Mouse (Mus musculus) neural tube, embryonic 13.5 days (tissue): ENCODE data around the gene 1810043G02Rik. TPM values are rescaled to one million over a fixed set of nuclear protein-coding genes. Genes with fewer than 3 reads are reported as not detected.
"Not testable (repeated sequence)": the region's sequence is repeated elsewhere in the genome, so short reads cannot be mapped to it uniquely, and the experiment has no call there.

Source experiments
- ATAC-seq: fragments of 200-750 bp; cut with Nextera tagmentation; 2 replicates; pipeline ENCODE4 v1.8.0; 2017; ENCODE audit warnings: low read depth, mild to moderate bottlenecking, moderate TSS enrichment, moderate library complexity
- H3K27ac ChIP-seq: fragments of 300-500 bp; sonication (generic); replicated peaks from 2 replicates; pipeline ENCODE4 v1.5.1; 2015; ENCODE audit warnings: moderate library complexity, mild to moderate bottlenecking, inconsistent platforms
- H3K27me3 ChIP-seq: fragments of 300-500 bp; sonication (generic); 2 replicates; pipeline ENCODE4 v1.6.1; 2015; ENCODE audit warnings: mild to moderate bottlenecking, inconsistent platforms
- H3K36me3 ChIP-seq: fragments of 300-500 bp; sonication (generic); 2 replicates; pipeline ENCODE4 v1.6.1; 2015; ENCODE audit warnings: mild to moderate bottlenecking, inconsistent platforms
- H3K4me1 ChIP-seq: fragments of 300-500 bp; sonication (generic); replicated peaks from 2 replicates; pipeline ENCODE4 v1.6.1; 2015; ENCODE audit warnings: inconsistent platforms
- H3K4me2 ChIP-seq: fragments of 300-500 bp; sonication (generic); 2 replicates; pipeline ENCODE4 v1.6.1; 2015; ENCODE audit warnings: inconsistent platforms, mild to moderate bottlenecking, moderate library complexity
- H3K4me3 ChIP-seq: fragments of 300-500 bp; sonication (generic); 2 replicates; pipeline ENCODE4 v1.5.1; 2015; ENCODE audit warnings: mild to moderate bottlenecking, inconsistent platforms
- H3K9ac ChIP-seq: fragments of 300-500 bp; sonication (generic); 2 replicates; pipeline ENCODE4 v1.6.1; 2015; ENCODE audit warnings: moderate library complexity, mild to moderate bottlenecking, inconsistent platforms
- H3K9me3 ChIP-seq: fragments of 300-500 bp; sonication (generic); 2 replicates; pipeline ENCODE4 v1.6.1; 2016; ENCODE audit warnings: inconsistent platforms
- WGBS: fragments of 180-500 bp; shearing (Covaris S2); methylation state at CpG from one replicate; pipeline ENCODE4 v1.1.7; 2015; 5-methylcytosine and 5-hydroxymethylcytosine counted together
- polyA plus RNA-seq: library from polyadenylated mRNA; unstranded; fragments of >200 nt; fragmentation: Nextera tagmentation; extraction: Ambion mirVana; gene quantifications from 2 replicates; pipeline ENCODE4 v1.2.1, GENCODE M21; 2015

1810043G02Rik gene
- polyA plus RNA-seq: 36.8 and 37.4 TPM in 2 replicates

DNA sequence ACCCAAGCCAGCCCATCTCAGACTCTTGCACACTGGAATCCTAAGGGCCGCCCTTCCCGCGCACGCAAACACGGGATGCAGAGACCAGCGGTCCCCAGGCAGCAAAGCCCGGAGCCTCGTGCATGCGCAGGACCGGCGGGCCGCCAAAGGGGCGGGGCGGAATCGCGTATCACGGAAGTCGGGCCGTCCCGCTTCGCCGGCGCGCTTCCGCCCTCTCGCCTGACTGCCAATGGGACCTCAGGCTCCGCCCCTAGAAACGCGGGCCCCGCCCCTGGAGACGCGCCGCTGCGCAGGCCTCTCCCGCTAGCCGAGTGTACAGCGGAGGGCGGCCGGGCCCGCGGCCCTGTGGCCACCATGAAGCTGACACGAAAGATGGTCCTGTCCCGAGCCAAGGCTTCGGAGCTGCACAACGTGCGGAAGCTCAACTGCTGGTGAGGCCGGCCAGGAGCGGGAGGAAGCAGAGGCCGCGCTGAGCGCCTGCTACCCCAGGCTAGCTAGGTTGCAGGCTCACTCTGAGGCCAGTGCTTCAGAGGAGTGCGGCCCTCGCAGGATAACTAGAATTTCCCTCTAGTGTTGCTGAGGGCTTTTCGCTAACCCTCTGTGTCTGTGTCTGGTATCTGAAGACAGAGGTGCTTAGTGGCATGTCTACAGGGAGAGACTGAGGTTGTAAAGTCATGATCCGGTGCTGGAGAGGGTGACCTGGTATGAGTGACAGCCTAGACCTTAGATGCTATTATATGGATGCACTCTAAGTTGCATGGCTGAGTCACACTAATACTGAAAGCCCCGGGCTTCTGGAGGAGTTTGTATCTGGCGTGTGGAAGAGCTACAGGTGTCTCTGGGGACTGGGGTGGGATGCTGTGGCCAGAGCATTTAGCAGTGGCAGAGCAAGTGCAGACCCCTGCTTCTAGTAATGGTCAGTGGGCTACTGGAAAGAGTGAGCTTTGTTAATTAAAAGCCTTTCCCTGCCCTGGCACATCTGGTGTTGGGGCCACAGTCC lies at the start of gene 1810043G02Rik:
Gene 1810043G02Rik (plus strand): TSS at position 174 of the 1,000 bp plus-strand sequence.
- Histone ChIP-seq H3K4me2 (peak within 1 kb of the TSS; percentile 78), H3K4me1 (peaks cover 13% of the 10 kb centered on the region), H3K27me3 (no peaks in the 10 kb centered on the region), H3K9me3 (no peaks in the 10 kb centered on the region), H3K4me3 (peak within 1 kb of the TSS; percentile 70), H3K27ac (peak within 1 kb of the TSS; percentile 86), H3K36me3 (peaks cover 23% of the 10 kb centered on the region; the same call in 1 of the 2 replicates), H3K9ac (peak within 1 kb of the TSS; percentile 84)
- ATAC-seq: peak; percentile 96
- 1% methylated on average over 54 of the region's 57 CpGs for WGBS

DNA sequence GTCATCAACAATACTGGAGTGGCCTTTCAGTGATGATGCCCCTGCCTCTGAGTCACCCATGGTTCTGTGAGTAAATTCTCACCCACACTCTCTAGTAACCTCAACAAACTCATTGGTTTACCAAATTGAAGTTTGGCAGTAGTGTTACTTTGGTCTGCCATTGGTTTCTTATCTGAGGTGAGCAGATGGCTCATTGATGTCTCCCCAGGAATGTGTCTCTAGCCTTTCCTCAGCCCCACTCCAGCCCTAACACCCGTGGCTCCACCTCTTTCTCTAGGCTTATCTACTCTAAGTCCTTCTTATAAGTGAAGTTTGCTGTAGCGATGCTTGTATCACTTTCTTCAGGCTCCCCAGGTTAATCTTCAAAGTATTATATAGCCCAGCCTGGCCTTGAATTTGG lies 38.6 kb upstream of the 1810043G02Rik start:
- H3K4me3 ChIP-seq: no peak overlapping the region
- H3K9me3 ChIP-seq: no peaks in the 10 kb centered on the region
- H3K27me3 ChIP-seq: no peaks in the 10 kb centered on the region
- no peaks in the 10 kb centered on the region for H3K36me3 ChIP-seq
- no peak overlapping the region for H3K9ac ChIP-seq
- 78% methylated on average over 2 of the region's 2 CpGs for WGBS
- no peak overlapping the region for H3K4me2 ChIP-seq
- ATAC-seq: no peak
- no peaks in the 10 kb centered on the region for H3K4me1 ChIP-seq
- no peak overlapping the region for H3K27ac ChIP-seq

DNA sequence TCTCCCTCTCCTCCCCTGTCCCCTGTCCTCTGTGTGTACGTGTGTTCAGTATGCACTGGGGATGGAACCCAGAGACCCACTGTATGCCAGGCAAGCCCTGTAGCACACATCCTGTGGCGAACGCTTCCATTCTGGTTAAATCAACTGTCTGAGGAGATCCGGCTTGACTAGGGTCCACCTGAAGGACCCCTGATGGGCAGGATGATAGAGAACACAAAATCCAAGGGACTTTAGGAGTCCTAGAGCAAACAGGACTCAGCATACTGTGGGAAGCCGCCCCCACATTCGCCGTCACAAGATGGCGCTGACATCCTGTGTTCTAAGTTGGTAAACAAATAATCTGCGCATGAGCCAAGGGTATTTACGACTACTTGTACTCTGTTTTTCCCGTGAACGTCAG lies 27.9 kb upstream of the 1810043G02Rik start:
- H3K4me1 ChIP-seq, H3K4me2 ChIP-seq, H3K9ac ChIP-seq, H3K27ac ChIP-seq, ATAC-seq, H3K9me3 ChIP-seq, H3K36me3 ChIP-seq, H3K4me3 ChIP-seq, H3K27me3 ChIP-seq: not testable (repeated sequence)
- 90% methylated on average over 9 of the region's 12 CpGs for WGBS

DNA sequence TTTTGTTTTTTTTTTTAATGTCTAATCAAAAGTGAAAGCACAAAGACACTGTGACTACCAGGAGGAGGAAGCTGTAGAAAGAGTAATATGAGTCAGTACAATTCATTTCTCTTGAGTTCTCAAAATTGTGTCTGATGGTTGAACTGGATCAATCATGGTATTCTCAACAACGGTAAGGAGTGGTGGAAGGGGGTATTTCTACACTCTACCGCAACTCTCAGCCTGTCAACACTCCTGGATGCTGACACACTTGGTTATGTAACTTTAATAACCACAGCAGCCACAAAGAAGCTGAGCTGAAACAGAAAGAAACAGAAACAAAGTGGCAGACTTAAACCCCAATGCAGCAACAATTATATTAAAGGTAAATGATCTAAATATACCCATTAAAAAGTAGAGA lies 15.6 kb upstream of the 1810043G02Rik start:
- H3K4me1 ChIP-seq: no peaks in the 10 kb centered on the region
- H3K4me3 ChIP-seq: no peak overlapping the region
- no peak overlapping the region for H3K27ac ChIP-seq
- H3K36me3 ChIP-seq: no peaks in the 10 kb centered on the region
- ATAC-seq: no peak
- 89% methylated on average over 2 of the region's 2 CpGs for WGBS
- H3K9me3 ChIP-seq: no peaks in the 10 kb centered on the region
- H3K4me2 ChIP-seq: no peak overlapping the region
- peaks cover 5% of the 10 kb centered on the region for H3K27me3 ChIP-seq
- H3K9ac ChIP-seq: no peak overlapping the region

DNA sequence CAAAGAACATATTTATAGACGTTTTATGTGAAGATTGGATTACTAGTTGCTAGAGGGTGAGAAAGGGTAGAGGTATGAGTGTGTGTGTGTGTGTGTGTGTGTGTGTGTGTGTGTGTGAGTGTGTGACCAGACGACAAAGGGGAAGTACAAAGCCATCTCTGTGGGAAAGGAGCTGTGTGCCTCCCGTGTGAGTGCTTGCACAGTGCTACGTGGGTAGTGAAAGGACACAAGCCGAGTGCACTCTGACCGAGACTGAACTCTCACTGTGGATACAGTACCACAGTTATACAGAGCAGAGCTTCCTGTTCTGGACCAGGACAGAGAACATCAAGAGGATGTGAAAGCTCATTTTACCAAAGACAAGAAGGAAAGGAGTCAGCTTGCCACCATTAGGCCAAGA lies 14.4 kb upstream of the 1810043G02Rik start:
- Histone ChIP-seq H3K27me3 (peaks cover 17% of the 10 kb centered on the region), H3K9me3 (no peaks in the 10 kb centered on the region), H3K9ac (no peak overlapping the region), H3K27ac (no peak overlapping the region), H3K4me1 (peaks cover 3% of the 10 kb centered on the region), H3K36me3 (no peaks in the 10 kb centered on the region), H3K4me2 (no peak overlapping the region), H3K4me3 (no peak overlapping the region)
- ATAC-seq: no peak
- WGBS: 78% methylated on average over 6 of the region's 6 CpGs

DNA sequence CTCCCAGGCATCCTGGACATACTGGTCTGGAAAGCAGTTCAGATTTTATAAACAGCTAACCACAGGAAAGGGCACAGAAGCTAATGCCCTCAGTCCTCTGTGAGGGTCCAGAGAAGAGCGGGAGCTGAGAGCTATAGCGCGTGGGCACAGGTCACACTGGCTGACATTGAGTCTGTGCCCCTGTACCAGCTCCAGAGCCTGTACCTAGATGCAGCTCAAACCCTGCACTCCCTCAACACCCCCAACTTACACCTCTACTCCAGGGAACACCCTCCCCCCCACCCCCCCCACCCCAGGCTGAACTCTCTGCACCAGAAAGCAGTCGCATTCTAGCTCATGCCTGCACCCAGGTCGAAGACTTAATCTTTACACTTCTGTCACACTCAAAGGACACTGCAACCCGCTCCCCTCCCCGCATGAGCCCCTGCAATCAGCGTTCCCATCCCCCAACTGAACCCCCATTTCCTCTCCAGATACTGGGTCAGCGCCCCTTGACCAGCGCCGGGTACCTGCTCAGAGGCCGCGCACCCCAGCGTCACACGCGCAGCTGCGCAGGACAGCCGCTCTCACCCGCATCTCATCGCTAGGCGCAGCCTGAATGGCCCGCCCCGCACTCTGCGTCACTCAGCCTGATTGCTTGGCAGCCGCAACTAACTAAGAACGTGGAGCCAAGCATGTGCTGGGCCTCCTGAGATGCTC lies 8.9 kb upstream of the 1810043G02Rik start:
- Histone ChIP-seq H3K4me2 (peak overlapping the region; percentile 73), H3K9me3 (no peaks in the 10 kb centered on the region), H3K4me3 (peak overlapping the region; percentile 39), H3K36me3 (no peaks in the 10 kb centered on the region), H3K9ac (peak overlapping the region; percentile 68), H3K4me1 (peaks cover 19% of the 10 kb centered on the region), H3K27me3 (peaks cover 33% of the 10 kb centered on the region), H3K27ac (no peak overlapping the region)
- WGBS: 5% methylated on average over 26 of the region's 26 CpGs
- peak; percentile 88 for ATAC-seq

DNA sequence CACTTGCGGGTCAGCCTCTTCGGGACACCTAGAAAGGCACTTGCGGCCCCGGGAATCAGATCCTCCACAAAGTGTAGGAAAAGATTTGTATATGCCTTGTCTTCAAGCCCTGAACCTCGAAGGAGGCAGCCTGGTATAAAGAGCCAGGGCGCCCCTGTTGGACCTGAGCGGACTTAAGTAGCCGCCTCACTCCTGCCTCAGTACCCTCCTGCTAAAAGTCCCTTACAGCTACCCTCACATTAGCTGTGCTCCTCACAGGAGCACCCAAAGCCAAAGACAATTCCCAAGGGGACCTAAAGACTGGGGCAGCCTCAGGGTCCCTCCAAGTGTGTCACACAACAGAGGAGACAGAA lies 8.4 kb upstream of the 1810043G02Rik start:
- Histone ChIP-seq H3K36me3 (no peaks in the 10 kb centered on the region), H3K9ac (peak overlapping the region; percentile 68), H3K9me3 (no peaks in the 10 kb centered on the region), H3K4me3 (peak overlapping the region; percentile 39), H3K4me1 (peaks cover 19% of the 10 kb centered on the region), H3K27ac (no peak overlapping the region), H3K4me2 (peak overlapping the region; percentile 73), H3K27me3 (peaks cover 33% of the 10 kb centered on the region)
- WGBS: 17% methylated on average over 8 of the region's 8 CpGs
- ATAC-seq: peak; percentile 27; the same call in 1 of the 2 replicates

DNA sequence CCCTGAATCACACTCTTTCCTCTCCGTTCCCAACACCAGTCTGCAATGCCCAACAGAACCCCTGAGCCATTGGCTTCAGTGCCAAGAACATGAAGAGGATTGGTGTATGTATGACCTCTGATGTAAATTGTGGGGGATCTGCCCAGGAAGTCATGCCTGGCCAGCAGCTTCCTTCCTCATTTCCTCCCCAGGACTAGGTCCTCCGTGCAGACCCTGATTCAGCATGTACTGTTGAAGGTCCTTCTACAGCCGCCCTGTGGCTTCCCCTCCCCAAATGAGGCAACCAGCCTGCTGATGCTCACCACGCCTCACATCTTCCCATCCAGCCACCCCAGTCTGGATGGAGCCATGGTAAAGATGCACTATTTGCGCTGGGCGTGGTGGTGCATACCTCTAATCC lies 7.8 kb upstream of the 1810043G02Rik start, which contains the start of gene Trpm2:
Gene Trpm2 (minus strand): TSS at position 83 of the 400 bp plus-strand sequence.
- H3K4me2 ChIP-seq: peak within 1 kb of the TSS; percentile 73
- no peaks in the 10 kb centered on the region for H3K9me3 ChIP-seq
- H3K27ac ChIP-seq: peak within 1 kb of the TSS; percentile 59
- peak within 1 kb of the TSS; percentile 68 for H3K9ac ChIP-seq
- WGBS: 86% methylated on average over 6 of the region's 6 CpGs
- peaks cover 19% of the 10 kb centered on the region for H3K4me1 ChIP-seq
- no peaks in the 10 kb centered on the region for H3K36me3 ChIP-seq
- ATAC-seq: no peak
- H3K27me3 ChIP-seq: peaks cover 33% of the 10 kb centered on the region
- H3K4me3 ChIP-seq: peak within 1 kb of the TSS; percentile 39

DNA sequence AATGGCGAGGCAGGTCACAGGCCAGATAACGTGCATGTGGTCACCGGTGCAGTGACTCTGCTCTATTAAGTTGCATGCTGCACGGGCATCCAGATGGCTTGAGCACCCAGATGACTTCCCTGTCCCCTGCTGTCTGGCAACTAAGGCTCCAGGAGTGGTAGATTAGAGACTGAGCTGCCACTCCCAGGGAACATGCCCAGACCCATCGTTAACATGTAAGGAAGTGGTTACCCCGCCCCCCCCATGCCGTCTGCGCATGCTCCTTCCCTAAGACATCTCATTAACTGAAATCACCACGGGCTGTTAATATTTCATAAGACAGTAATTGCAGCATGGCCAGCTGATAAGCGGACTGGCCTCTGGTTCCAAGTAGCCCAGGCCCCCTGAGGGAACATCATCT lies 7.1 kb upstream of the 1810043G02Rik start:
- H3K27me3 ChIP-seq: peaks cover 33% of the 10 kb centered on the region
- H3K27ac ChIP-seq: peak overlapping the region; percentile 59
- ATAC-seq: no peak
- H3K9ac ChIP-seq: no peak overlapping the region
- no peak overlapping the region for H3K4me3 ChIP-seq
- H3K4me2 ChIP-seq: no peak overlapping the region
- H3K9me3 ChIP-seq: no peaks in the 10 kb centered on the region
- H3K36me3 ChIP-seq: no peaks in the 10 kb centered on the region
- peaks cover 19% of the 10 kb centered on the region for H3K4me1 ChIP-seq
- 77% methylated on average over 10 of the region's 10 CpGs for WGBS

DNA sequence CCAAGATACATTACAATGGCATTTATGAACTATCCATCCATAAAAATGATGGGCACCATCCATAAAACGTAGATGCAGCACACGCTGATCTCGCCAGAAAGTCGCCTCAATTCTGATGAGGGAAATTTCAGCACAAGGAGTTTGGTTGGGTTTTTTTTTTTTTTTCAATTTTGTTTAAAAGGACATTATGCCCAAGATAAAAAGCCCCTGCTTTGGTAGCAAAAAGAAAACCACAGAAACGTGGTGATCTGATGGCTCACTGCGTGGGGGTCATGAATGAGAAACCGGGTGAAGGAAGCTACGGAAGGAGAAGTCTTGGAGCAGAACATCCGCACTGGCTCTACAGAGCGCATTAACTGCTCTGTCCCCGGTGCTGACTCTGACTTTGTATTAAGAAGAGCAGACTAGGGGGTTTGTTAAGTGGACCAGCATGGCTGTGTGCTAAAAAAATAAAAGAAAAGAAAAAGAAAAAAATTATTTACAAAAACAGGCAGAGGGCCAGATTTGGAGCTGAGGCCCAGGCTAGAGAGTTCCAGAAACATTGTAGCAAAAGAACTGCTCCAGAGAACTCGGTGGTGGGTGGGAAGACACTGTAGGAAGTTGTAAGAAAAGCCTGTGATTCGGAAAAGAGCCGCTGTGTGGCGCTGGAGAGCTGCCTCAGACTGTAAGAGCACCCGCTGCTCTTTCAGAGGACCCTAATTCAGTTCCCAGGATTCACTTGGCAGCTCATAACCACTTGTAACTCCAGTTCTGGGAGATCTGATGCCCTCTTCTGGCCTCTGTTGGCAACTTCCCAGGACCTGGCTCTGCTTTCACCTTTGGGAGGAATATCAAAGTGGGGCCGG lies 6.4 kb upstream of the 1810043G02Rik start:
- ATAC-seq: no peak
- Histone ChIP-seq H3K4me1 (peaks cover 19% of the 10 kb centered on the region), H3K36me3 (no peaks in the 10 kb centered on the region), H3K9me3 (no peaks in the 10 kb centered on the region), H3K9ac (no peak overlapping the region), H3K4me3 (no peak overlapping the region), H3K27me3 (peaks cover 33% of the 10 kb centered on the region), H3K27ac (peak overlapping the region; percentile 59), H3K4me2 (no peak overlapping the region)
- WGBS: 54% methylated on average over 17 of the region's 17 CpGs

DNA sequence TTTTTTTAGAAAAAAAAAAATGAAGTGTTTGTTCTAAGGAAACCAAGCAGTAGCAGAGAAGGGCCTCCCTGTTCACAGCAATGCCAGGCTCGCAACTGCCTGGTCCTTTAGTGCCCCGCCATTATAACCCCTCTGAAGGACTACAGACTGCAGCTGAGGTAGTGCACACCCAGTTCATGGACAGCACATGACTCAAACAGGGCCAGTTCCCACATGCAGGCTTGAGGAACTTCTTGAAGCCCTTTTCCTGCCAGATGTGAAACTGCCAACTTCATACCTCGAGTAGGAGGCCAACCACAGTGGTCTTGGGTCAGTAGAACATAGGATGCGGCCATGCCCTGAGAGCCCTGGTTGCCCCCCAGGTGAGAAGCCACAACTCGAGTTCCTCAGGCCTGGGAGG lies 4.0 kb upstream of the 1810043G02Rik start:
- H3K9ac ChIP-seq: no peak overlapping the region
- ATAC-seq: no peak
- H3K4me1 ChIP-seq: peaks cover 23% of the 10 kb centered on the region
- H3K9me3 ChIP-seq: no peaks in the 10 kb centered on the region
- 80% methylated on average over 5 of the region's 5 CpGs for WGBS
- peaks cover 13% of the 10 kb centered on the region for H3K27me3 ChIP-seq
- H3K36me3 ChIP-seq: no peaks in the 10 kb centered on the region
- no peak overlapping the region for H3K4me3 ChIP-seq
- H3K4me2 ChIP-seq: no peak overlapping the region
- H3K27ac ChIP-seq: no peak overlapping the region
